In genomic region chr5:111465811-111466299, GRCm38 (mm10) we compare ENCODE assay signal across 8 mouse cellular contexts. TPM values are rescaled to one million over a fixed set of nuclear protein-coding genes. Genes with fewer than 3 reads are reported as not detected.
A peak's percentile ranks its signal among the peaks of the same experiment; 100 is the strongest.
DNase-seq lines count a peak whose midpoint lies in the region; ATAC-seq and TF ChIP-seq lines count a peak whose summit lies in the region.

No protein-coding gene starts in this region.

- 38% methylated on average over 11 of the region's 11 CpGs for WGBS in embryonic facial prominence, embryonic 13.5 days
- 47% methylated on average over 11 of the region's 11 CpGs for WGBS in heart, postnatal 0 days
- 42% methylated on average over 11 of the region's 11 CpGs for WGBS in cerebellum, adult 2 months

- no peak overlapping the region for H3K9ac ChIP-seq in embryonic facial prominence, embryonic 13.5 days
- H3K9ac ChIP-seq in heart, postnatal 0 days (replicated peaks; ENCODE audit: low read depth, low read length) = no peak overlapping the region

- no peak for TF ChIP-seq POLR2A in cerebellum, adult 2 months (IDR thresholded peaks at IDR 0.05; ENCODE audit: borderline replicate concordance, insufficient read depth, low read length)

- no peak overlapping the region for H3K4me3 ChIP-seq in embryonic facial prominence, embryonic 13.5 days
- H3K4me3 ChIP-seq in heart, postnatal 0 days (ENCODE audit: low read depth, low read length) = no peak overlapping the region
- no peak overlapping the region for H3K4me3 ChIP-seq in cerebellum, adult 2 months (replicated peaks; ENCODE audit: insufficient read depth, low read depth, low read length)

- peak; percentile 49 to 61 for DNase-seq in adrenal gland, adult (ENCODE audit: inconsistent age in 2 of 2, low spot score in 1 of 2)
- peak; percentile 82 for DNase-seq in heart, postnatal 0 days (ENCODE audit: low spot score)
- peak; percentile 80 for DNase-seq in kidney, postnatal 10 days
- peak; percentile 84 for DNase-seq in lung, postnatal 36 days
- no peak for DNase-seq in cerebellum, adult 2 months
- DNase-seq in layer of hippocampus, postnatal 10 days (ENCODE audit: low spot score in 2 of 2) = no peak
- DNase-seq in cerebellum, adult 11-12 months = no peak

- no peaks in the 10 kb centered on the region for H3K27me3 ChIP-seq in embryonic facial prominence, embryonic 13.5 days
- H3K27me3 ChIP-seq in heart, postnatal 0 days (ENCODE audit: control insufficient read depth, insufficient read depth, low read length) = no peaks in the 10 kb centered on the region
- H3K27me3 ChIP-seq in cerebellum, adult 2 months (ENCODE audit: control insufficient read depth, insufficient read depth, low read length) = no peaks in the 10 kb centered on the region

- TF ChIP-seq EP300 in heart, postnatal 0 days (IDR thresholded peaks at IDR 0.05; ENCODE audit: low read depth) = no peak; the same call in none of the 2 replicates

- peak overlapping the region; percentile 30; the same call in 1 of the 2 replicates for H3K4me2 ChIP-seq in embryonic facial prominence, embryonic 13.5 days
- H3K4me2 ChIP-seq in heart, postnatal 0 days (ENCODE audit: low read depth, low read length) = no peak overlapping the region

- H3K36me3 ChIP-seq in embryonic facial prominence, embryonic 13.5 days = no peaks in the 10 kb centered on the region
- no peaks in the 10 kb centered on the region for H3K36me3 ChIP-seq in heart, postnatal 0 days (replicated peaks; ENCODE audit: control insufficient read depth, insufficient read depth, low read length)

- no peak for ATAC-seq in embryonic facial prominence, embryonic 13.5 days (ENCODE audit: insufficient number of reproducible peaks, insufficient read depth, low FRiP score, low TSS enrichment, low read depth)
- ATAC-seq in heart, postnatal 0 days (ENCODE audit: insufficient read depth, low read depth) = peak; percentile 91

- no peak for TF ChIP-seq CTCF in heart, postnatal 0 days (IDR thresholded peaks at IDR 0.05; ENCODE audit: low read depth)
- TF ChIP-seq CTCF in cerebellum, adult 2 months (IDR thresholded peaks at IDR 0.05; ENCODE audit: borderline replicate concordance, insufficient read depth, low read depth, low read length) = no peak

- H3K9me3 ChIP-seq in embryonic facial prominence, embryonic 13.5 days = peaks cover 6% of the 10 kb centered on the region; the same call in 1 of the 2 replicates
- H3K9me3 ChIP-seq in heart, postnatal 0 days (replicated peaks; ENCODE audit: control insufficient read depth, low read length) = no peaks in the 10 kb centered on the region; the same call in 1 of the 2 replicates

- H3K27ac ChIP-seq in embryonic facial prominence, embryonic 13.5 days = peak overlapping the region; percentile 48
- H3K27ac ChIP-seq in heart, postnatal 0 days (ENCODE audit: low read depth) = peak overlapping the region; percentile 66
- H3K27ac ChIP-seq in cerebellum, adult 2 months (ENCODE audit: insufficient read depth, low read length) = no peak overlapping the region

- peaks cover 9% of the 10 kb centered on the region; the same call in 1 of the 2 replicates for H3K4me1 ChIP-seq in embryonic facial prominence, embryonic 13.5 days
- 0 out of 2 replicates have a peak, but pooled peaks cover 2% of the 10 kb centered on the region for H3K4me1 ChIP-seq in heart, postnatal 0 days (ENCODE audit: control insufficient read depth, insufficient read depth)
- no peaks in the 10 kb centered on the region for H3K4me1 ChIP-seq in cerebellum, adult 2 months (ENCODE audit: control insufficient read depth, insufficient read depth, low read length)

RNA-seq across cellular contexts. Expression of gene Mn1, which starts 48.7 kb away (rescaled TPM):
- 46.6 and 51.3 TPM in 2 replicates for polyA plus RNA-seq in embryonic facial prominence, embryonic 13.5 days (2015; fragmentation: Nextera tagmentation; extraction: Ambion mirVana)
- total RNA-seq in heart, postnatal 0 days (2014; rRNA removed; ENCODE audit: low replicate concordance) = 11.0 and 16.4 TPM in 2 replicates
- 3.9 and 4.5 TPM in 2 replicates for polyA plus RNA-seq in heart, postnatal 0 days (2015; fragmentation: Nextera tagmentation; extraction: Ambion mirVana)
- polyA plus RNA-seq in cerebellum, adult 2 months (2012; rRNA removed) = 2.4 and 3.3 TPM in 2 replicates
- total RNA-seq in layer of hippocampus, postnatal 10 days (2021) = 10 to 100 TPM; 33.7 to 36.8 TPM

Comparison
In these comparisons a context has a peak if more than half of its experiments do, and no peak if none do; other contexts are left out.
1. DNase-seq: peak in adrenal gland, adult (2 of 2), heart, postnatal 0 days (single experiment), kidney, postnatal 10 days (single experiment) and lung, postnatal 36 days (single experiment); none in cerebellum, adult 2 months (0 of 2), layer of hippocampus, postnatal 10 days (0 of 2) and cerebellum, adult 11-12 months (single experiment).